Mouse (Mus musculus) kidney, embryonic 15.5 days (tissue): Measurements from ENCODE around the gene Zwilch. TPM values are rescaled to one million over a fixed set of nuclear protein-coding genes. Genes with fewer than 3 reads are reported as not detected.
A peak's percentile ranks its signal among the peaks of the same experiment; 100 is the strongest.

Source experiments
- ATAC-seq: fragments of 200-750 bp; cut with Nextera tagmentation; replicated peaks from 2 replicates; pipeline ENCODE4 v1.8.0; 2017; ENCODE audit warnings: moderate TSS enrichment; ENCODE audit not compliant: low FRiP score
- H3K27ac ChIP-seq: fragments of 300-500 bp; sonication (generic); 2 replicates; pipeline ENCODE4 v1.5.1; 2015; ENCODE audit warnings: mild to moderate bottlenecking, inconsistent platforms
- H3K27me3 ChIP-seq: fragments of 300-500 bp; sonication (generic); 2 replicates; pipeline ENCODE4 v1.6.1; 2015; ENCODE audit warnings: inconsistent platforms
- H3K36me3 ChIP-seq: fragments of 300-500 bp; sonication (generic); 2 replicates; pipeline ENCODE4 v1.6.1; 2015; ENCODE audit warnings: inconsistent platforms
- H3K4me1 ChIP-seq: fragments of 300-500 bp; sonication (generic); 2 replicates; pipeline ENCODE4 v1.6.1; 2015; ENCODE audit warnings: inconsistent platforms
- H3K4me2 ChIP-seq: fragments of 300-500 bp; sonication (generic); 2 replicates; pipeline ENCODE4 v1.6.1; 2015; ENCODE audit warnings: moderate library complexity, mild to moderate bottlenecking, inconsistent platforms
- H3K4me3 ChIP-seq: fragments of 300-500 bp; sonication (generic); replicated peaks from 2 replicates; pipeline ENCODE4 v1.5.1; 2015; ENCODE audit warnings: mild to moderate bottlenecking, inconsistent platforms
- H3K9ac ChIP-seq: fragments of 300-500 bp; sonication (generic); 2 replicates; pipeline ENCODE4 v1.6.1; 2015; ENCODE audit warnings: mild to moderate bottlenecking, inconsistent platforms
- H3K9me3 ChIP-seq: fragments of 300-500 bp; sonication (generic); replicated peaks from 2 replicates; pipeline ENCODE4 v1.6.1; 2016; ENCODE audit warnings: inconsistent platforms
- WGBS: fragments of 180-500 bp; shearing (Covaris S2); methylation state at CpG from one replicate; pipeline ENCODE4 v1.1.7; 2015; ENCODE audit warnings: mixed read lengths; 5-methylcytosine and 5-hydroxymethylcytosine counted together
- polyA plus RNA-seq: library from polyadenylated mRNA; unstranded; fragments of >200 nt; fragmentation: Nextera tagmentation; extraction: Ambion mirVana; gene quantifications from 2 replicates; pipeline ENCODE4 v1.2.1, GENCODE M21; 2015

Zwilch gene
- 26.3 and 29.1 TPM in 2 replicates for polyA plus RNA-seq

DNA sequence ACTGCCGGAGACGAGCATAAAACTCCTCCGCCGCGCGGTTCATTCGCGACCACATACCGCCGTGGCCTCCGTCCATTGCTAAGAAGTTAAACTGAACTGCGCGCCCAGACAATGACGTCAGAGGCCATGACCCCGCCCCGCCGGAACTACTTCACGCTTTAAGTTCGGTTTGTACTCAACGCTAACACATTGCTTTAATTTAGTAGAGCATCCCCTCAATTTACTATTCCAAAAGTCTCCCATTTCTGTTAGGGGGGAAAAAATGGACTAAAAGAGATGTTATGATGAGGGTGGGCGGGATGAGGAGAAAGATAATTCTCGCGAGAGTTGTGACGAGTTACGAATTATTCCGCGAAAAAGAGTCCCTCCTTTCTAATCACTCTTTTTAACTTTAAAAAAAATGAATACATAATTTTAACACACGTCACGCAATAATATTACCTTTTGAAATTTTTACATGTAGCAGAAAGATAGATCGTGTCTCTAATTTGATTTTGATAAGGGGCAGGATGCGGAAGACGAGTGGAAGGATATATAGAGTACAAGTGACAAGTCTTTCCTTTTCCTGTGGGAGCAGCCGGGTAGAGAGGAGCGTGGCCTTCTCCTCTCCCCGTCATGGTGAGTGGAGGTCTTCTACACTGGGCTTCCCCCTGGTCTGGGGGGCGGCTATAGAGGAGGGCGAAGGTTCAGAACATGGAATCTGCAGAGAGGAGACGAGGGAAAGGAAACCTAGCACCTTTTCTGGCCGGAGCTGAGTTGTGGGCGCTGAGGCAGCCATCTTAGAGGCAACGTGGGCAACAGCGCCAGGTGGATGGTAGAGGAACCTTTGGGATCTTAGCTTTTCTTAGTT lies at the start of gene Zwilch, which contains the start of gene Rpl4:
TSS of gene Zwilch (minus strand) at position 289 of the 850 bp plus-strand sequence.
TSS of gene Rpl4 (plus strand) at position 560 of the 850 bp plus-strand sequence.
- peak within 1 kb of the TSS; percentile 92 for H3K9ac ChIP-seq
- H3K27me3 ChIP-seq, result no peaks in the 10 kb centered on the region
- under 1% methylated on average over 42 of the region's 42 CpGs for WGBS
- H3K9me3 ChIP-seq, result no peaks in the 10 kb centered on the region
- peak within 1 kb of the TSS; percentile 96 for H3K4me3 ChIP-seq
- H3K36me3 ChIP-seq, result peaks cover 39% of the 10 kb centered on the region
- peaks cover 33% of the 10 kb centered on the region for H3K4me1 ChIP-seq
- peak; percentile 90 for ATAC-seq
- H3K27ac ChIP-seq, result peak within 1 kb of the TSS; percentile 99
- H3K4me2 ChIP-seq, result peak within 1 kb of the TSS; percentile 73

DNA sequence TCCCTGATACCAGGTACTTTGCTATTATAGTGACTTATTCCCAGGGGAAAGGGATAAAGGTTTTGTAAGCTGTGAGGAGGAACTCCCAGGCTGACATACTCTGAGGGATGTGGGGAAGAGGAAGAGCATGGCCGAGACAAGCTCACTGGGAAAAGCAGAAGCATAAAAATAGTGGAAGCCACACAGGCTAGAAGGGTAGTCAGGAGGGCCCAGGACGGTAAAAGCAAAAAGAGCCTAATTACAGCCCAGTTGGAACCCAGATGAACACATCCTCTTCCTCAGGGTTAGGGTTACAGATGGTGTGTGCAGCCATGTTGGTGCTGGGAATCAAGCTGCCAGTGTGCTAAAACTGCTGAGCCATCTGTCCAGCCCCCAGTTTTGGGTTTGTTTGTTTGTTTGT lies 49.2 kb upstream of the Zwilch start:
- H3K27ac ChIP-seq, result no peak overlapping the region
- ATAC-seq, result no peak
- no peak overlapping the region for H3K4me3 ChIP-seq
- 60% methylated on average over 2 of the region's 2 CpGs for WGBS
- H3K9me3 ChIP-seq, result no peaks in the 10 kb centered on the region
- H3K27me3 ChIP-seq, result no peaks in the 10 kb centered on the region
- no peak overlapping the region for H3K9ac ChIP-seq
- H3K36me3 ChIP-seq, result no peaks in the 10 kb centered on the region
- peaks cover 44% of the 10 kb centered on the region for H3K4me1 ChIP-seq
- H3K4me2 ChIP-seq, result no peak overlapping the region

DNA sequence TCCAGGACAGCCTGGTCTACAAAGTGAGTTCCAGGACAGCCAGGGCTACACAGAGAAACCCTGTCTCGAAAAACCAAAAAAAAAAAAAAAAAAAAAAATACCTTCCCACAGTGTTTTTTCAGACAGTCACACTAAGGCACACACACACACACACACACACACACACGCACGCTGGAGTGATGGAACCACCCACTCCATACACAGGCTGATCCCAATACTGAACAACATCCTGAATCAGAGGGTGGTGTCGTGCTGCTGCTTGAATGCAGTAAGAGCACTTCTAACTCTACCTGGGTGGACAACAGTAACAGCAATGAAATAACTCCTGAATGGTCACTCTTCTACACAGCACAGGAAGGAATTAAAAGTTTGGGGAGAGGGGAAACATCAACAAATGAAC lies 48.6 kb upstream of the Zwilch start:
- H3K4me3 ChIP-seq, result no peak overlapping the region
- 65% methylated on average over 4 of the region's 4 CpGs for WGBS
- no peak overlapping the region for H3K27ac ChIP-seq
- H3K9me3 ChIP-seq, result no peaks in the 10 kb centered on the region
- H3K4me1 ChIP-seq, result peaks cover 45% of the 10 kb centered on the region
- ATAC-seq, result no peak
- no peak overlapping the region for H3K4me2 ChIP-seq
- H3K27me3 ChIP-seq, result no peaks in the 10 kb centered on the region
- no peaks in the 10 kb centered on the region for H3K36me3 ChIP-seq
- no peak overlapping the region for H3K9ac ChIP-seq

DNA sequence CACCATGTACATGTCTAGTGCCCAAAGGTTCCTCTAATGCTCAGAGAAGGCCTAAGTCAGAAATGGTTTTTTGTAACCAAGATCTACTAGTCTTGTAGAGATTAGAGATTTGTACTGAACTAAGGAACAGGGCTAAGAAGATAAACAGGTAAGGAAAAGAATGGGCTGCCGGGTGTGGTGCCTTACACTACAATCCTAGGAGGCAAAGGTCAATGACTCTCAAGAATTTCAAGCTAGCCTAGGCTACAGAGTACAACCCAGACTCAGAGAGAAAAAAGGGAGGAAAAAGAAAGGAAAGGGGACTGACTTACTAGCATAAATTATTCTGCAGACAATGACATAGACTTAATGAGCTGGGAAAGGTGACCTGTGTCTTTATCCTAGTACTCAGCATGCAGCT lies 47.7 kb upstream of the Zwilch start:
- no peak overlapping the region for H3K4me2 ChIP-seq
- no peak overlapping the region for H3K9ac ChIP-seq
- no peaks in the 10 kb centered on the region for H3K27me3 ChIP-seq
- no peak overlapping the region for H3K4me3 ChIP-seq
- no peaks in the 10 kb centered on the region for H3K9me3 ChIP-seq
- 36% methylated on average over 1 of the region's 1 CpGs for WGBS
- H3K36me3 ChIP-seq, result no peaks in the 10 kb centered on the region
- peaks cover 41% of the 10 kb centered on the region for H3K4me1 ChIP-seq
- ATAC-seq, result no peak
- peak overlapping the region; percentile 75 for H3K27ac ChIP-seq

DNA sequence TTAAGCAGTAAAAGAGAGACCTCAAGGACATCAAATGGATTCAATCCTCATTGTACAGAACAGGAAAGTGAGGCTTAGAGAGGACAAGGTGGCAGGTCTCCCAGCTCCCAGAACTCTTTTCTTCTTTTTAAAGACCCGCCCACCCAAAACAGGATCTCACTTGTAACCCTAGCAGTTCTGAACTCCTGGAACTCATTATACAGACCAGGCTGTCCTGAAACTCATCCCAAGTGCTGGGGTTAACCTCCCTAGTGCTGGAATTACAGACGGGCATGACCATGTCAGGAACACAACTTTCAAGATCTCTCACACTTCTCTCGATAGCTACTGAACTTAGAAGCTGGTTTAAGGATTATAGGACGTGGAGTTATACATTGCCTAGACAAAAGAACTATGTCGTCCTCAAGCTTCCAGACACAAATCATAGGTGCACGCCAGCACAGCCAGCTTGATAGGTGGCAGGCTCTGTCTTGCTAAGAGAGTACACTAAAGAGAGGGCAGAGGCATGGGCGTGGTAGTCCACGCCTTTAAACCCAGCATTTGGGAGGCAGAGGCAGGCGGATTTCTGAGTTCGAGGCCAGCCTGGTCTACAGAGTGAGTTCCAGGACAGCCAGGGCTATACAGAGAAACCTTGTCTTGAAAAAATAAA lies 47.0 kb upstream of the Zwilch start:
- no peak overlapping the region for H3K9ac ChIP-seq
- peak; percentile 70 for ATAC-seq
- peak overlapping the region; percentile 75 for H3K27ac ChIP-seq
- peaks cover 41% of the 10 kb centered on the region for H3K4me1 ChIP-seq
- H3K27me3 ChIP-seq, result no peaks in the 10 kb centered on the region
- 72% methylated on average over 10 of the region's 10 CpGs for WGBS
- H3K4me3 ChIP-seq, result no peak overlapping the region
- no peaks in the 10 kb centered on the region for H3K36me3 ChIP-seq
- H3K9me3 ChIP-seq, result no peaks in the 10 kb centered on the region
- no peak overlapping the region for H3K4me2 ChIP-seq

DNA sequence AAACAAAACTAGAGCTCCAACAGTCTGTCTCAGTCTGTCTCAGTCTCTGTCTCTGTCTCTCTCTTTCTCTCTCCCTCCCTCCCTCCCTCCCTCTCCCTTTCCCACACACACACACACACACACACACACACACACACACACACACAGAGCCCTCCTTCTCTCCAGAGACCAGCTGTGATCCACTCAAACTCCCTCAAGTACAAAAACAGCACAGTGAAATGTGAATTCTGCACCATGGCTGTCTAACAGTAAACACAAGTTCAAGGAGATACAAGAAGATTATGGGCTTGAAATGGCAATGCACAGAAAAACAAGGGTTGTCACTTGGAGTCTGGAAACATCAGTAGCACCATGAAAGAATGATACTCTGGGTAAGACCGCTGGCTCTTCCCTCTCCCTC lies 46.4 kb upstream of the Zwilch start:
- 67% methylated on average over 1 of the region's 1 CpGs for WGBS
- Histone ChIP-seq H3K9ac (no peak overlapping the region), H3K36me3 (no peaks in the 10 kb centered on the region; the same call in 1 of the 2 replicates), H3K4me1 (peaks cover 46% of the 10 kb centered on the region), H3K9me3 (no peaks in the 10 kb centered on the region), H3K4me2 (no peak overlapping the region), H3K4me3 (no peak overlapping the region), H3K27me3 (no peaks in the 10 kb centered on the region), H3K27ac (peak overlapping the region; percentile 75)
- ATAC-seq, result no peak

DNA sequence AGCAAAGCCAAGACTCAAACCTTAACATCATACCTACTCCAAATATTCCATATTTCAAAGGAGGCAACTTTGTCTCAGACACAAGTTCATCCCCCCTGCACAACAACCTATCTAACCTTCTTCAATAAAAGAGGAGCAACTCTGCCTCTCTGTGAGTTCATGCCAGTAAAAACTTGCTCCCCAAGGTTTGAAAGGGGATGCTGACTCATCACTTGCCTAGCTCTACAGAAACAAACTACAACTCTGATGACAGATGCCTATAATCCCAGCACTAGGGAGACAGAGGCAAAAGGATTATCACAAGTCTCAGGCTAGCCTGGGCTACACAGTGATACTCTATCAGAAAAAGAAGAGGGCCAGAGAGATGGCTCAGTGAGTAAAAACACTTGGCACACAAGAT lies 45.0 kb upstream of the Zwilch start:
- H3K4me2 ChIP-seq, result no peak overlapping the region
- ATAC-seq, result no peak
- no peaks in the 10 kb centered on the region for H3K27me3 ChIP-seq
- no peak overlapping the region for H3K9ac ChIP-seq
- H3K27ac ChIP-seq, result peak overlapping the region; percentile 75
- H3K9me3 ChIP-seq, result no peaks in the 10 kb centered on the region
- peaks cover 46% of the 10 kb centered on the region for H3K4me1 ChIP-seq
- peaks cover 8% of the 10 kb centered on the region; the same call in 1 of the 2 replicates for H3K36me3 ChIP-seq
- no peak overlapping the region for H3K4me3 ChIP-seq

DNA sequence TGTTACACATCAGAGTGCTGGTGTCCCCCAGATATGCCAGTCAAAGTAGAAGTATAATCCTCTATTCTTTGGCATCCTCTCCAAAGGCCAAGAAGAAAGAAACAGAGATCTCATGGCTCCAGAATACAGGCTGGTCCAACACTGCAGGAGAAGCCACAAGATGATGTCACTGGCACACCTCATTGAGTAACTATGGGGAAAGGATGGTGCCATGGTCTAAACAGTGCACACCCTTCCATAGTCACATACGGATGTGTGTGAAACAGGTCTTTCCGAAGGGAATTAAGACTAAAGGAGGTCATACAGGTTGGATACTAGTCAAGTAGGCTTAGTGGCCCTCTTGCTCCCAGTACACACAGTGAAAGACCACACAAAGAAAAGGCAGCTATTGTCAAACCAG lies 43.7 kb upstream of the Zwilch start:
- Histone ChIP-seq H3K4me1 (peaks cover 41% of the 10 kb centered on the region), H3K9ac (no peak overlapping the region), H3K4me3 (no peak overlapping the region), H3K27ac (no peak overlapping the region), H3K9me3 (no peaks in the 10 kb centered on the region), H3K4me2 (no peak overlapping the region), H3K27me3 (no peaks in the 10 kb centered on the region), H3K36me3 (peaks cover 20% of the 10 kb centered on the region)
- no peak for ATAC-seq
- 95% methylated on average over 2 of the region's 2 CpGs for WGBS

DNA sequence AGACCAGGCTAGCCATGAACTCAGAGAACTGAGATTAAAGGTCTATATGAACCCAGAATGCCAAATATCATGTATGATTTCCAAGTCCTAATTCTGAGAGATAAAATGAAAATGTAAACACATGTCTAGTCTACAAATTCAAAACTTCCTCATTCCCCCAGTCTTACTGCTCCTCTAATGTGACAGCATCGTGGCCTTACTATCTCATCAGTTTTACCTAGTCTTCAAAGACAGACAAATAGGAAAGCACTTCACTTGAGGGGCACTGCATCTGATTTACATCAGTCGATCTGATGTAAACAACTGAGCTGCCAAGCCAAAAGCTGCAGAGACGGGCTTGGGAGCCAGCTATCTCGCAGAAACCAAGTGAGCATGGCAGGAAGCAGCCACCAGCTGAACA lies 43.2 kb upstream of the Zwilch start:
- no peak overlapping the region for H3K4me2 ChIP-seq
- no peak for ATAC-seq
- H3K4me1 ChIP-seq, result peaks cover 41% of the 10 kb centered on the region
- no peaks in the 10 kb centered on the region for H3K27me3 ChIP-seq
- H3K4me3 ChIP-seq, result no peak overlapping the region
- no peaks in the 10 kb centered on the region for H3K9me3 ChIP-seq
- no peak overlapping the region for H3K27ac ChIP-seq
- H3K36me3 ChIP-seq, result peaks cover 24% of the 10 kb centered on the region
- WGBS, result 81% methylated on average over 4 of the region's 4 CpGs
- H3K9ac ChIP-seq, result no peak overlapping the region

DNA sequence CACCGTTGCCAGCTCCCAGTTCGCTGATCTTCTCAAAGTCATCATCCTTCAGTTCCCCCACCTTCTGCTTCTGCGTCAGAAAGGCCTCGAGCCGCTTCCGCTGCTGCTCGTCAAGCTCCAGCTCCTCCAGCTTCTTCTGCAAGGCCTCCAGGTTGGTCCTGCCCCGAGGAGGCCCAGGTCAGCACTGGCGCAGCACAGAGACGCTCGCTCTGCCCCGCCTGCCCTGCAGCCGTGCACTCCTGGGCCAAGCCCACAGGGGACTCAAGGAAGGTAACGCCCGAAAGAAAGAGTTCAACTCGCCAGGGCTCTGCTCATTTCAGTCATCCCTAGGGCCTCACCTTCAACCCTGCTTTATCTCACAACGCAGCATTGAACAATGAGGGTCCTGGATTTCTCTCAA lies 41.5 kb upstream of the Zwilch start:
- H3K27me3 ChIP-seq, result no peaks in the 10 kb centered on the region
- 74% methylated on average over 17 of the region's 17 CpGs for WGBS
- H3K9ac ChIP-seq, result no peak overlapping the region
- peaks cover 27% of the 10 kb centered on the region for H3K4me1 ChIP-seq
- no peak overlapping the region for H3K4me2 ChIP-seq
- no peaks in the 10 kb centered on the region for H3K9me3 ChIP-seq
- no peak for ATAC-seq
- no peak overlapping the region for H3K27ac ChIP-seq
- peaks cover 38% of the 10 kb centered on the region for H3K36me3 ChIP-seq
- H3K4me3 ChIP-seq, result no peak overlapping the region

DNA sequence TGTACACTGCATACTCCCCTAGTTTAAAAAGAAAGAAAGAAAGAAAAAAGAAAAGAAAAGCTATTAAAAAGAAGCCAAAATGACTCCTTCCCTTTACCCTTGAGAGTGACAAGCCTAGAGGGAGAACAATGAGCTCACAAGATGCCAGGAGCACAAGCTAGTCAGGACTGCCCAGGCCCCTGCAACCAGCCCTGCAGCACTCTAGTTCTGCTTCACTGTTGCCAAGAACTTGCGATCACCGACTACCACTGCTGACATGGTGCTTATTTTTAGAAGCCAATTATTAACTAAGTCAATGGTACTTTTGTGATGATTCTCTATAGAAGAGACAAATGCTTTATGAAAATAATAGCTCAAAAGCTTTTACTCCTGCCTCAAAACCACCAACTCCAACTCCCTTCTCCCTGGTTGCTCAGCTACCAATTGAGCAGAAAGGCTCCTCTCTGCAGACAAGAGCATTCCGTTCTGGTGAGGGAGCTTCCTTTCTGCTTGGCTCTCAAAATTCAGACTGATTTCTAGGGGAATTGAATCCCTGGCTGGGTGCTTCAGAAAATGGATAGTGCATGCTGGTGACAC lies 34.7 kb upstream of the Zwilch start:
- no peaks in the 10 kb centered on the region for H3K9me3 ChIP-seq
- H3K9ac ChIP-seq, result no peak overlapping the region
- H3K4me3 ChIP-seq, result no peak overlapping the region
- no peak overlapping the region for H3K4me2 ChIP-seq
- H3K36me3 ChIP-seq, result peaks cover 78% of the 10 kb centered on the region
- WGBS, result 80% methylated on average over 3 of the region's 3 CpGs
- no peak overlapping the region for H3K27ac ChIP-seq
- H3K4me1 ChIP-seq, result 0 out of 2 replicates have a peak, but pooled peaks cover 3% of the 10 kb centered on the region
- no peaks in the 10 kb centered on the region for H3K27me3 ChIP-seq
- no peak for ATAC-seq

DNA sequence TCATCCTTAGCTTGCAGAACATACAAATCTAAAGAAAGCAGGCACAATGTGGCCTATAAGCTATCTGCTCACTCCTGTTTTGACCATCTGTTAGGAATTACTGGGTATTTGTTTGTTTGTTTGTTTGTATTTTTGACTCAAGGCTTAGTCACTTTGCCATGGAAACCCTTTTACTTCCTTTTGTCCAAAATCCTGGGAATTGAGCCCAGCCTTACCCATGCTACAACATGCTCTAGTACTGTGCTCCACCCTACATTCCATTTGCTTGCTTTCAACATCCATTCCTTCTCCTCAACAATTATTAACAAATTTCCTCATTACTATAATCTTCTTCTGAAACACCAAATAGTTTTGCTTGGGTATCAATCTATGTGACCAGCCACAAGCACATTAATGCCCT lies 30.0 kb upstream of the Zwilch start:
- H3K36me3 ChIP-seq, result peaks cover 68% of the 10 kb centered on the region
- no peak for ATAC-seq
- H3K27ac ChIP-seq, result no peak overlapping the region

More for the DNA sequence above, 30.0 kb upstream of the Zwilch start:
- H3K27me3 ChIP-seq, result no peaks in the 10 kb centered on the region
- no peak overlapping the region for H3K4me2 ChIP-seq
- 0 out of 2 replicates have a peak, but pooled peaks cover 3% of the 10 kb centered on the region for H3K4me1 ChIP-seq
- H3K4me3 ChIP-seq, result no peak overlapping the region
- H3K9ac ChIP-seq, result no peak overlapping the region
- H3K9me3 ChIP-seq, result no peaks in the 10 kb centered on the region
